ENCODE assay signal across 24 mouse cellular contexts in the genomic region with DNA sequence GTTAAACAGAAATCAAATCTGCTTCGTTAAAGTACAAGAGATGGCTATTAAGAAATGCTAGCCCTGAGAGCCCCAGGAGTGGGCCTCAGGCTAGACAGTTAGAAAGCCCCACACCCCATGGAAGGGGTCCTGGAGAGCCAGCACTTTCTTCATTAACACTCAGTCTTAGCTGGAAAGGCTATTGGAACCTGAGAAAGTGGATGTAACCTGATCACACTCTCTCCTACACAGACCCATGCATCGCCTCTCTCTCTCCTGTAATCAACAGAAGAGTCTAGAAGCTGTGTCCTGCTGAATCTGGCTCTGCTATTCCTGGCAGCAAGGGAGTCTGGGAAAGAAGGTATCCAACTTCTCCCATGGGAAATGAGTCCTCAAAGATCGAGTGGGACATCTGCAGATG.
"Had no signal": no experiment of that assay in that cellular context is flagged by ENCODE, and none has a peak within 500 bp of the region (broad histone marks: within the 10 kb centered on the region; RNA-seq: fewer than 3 reads in every experiment).

No protein-coding gene starts in this region.

- H3K4me3 ChIP-seq: left cerebral cortex, adult 2 months; limb, embryonic 15.5 days; liver, embryonic 15.5 days; lung, embryonic 15.5 days; megakaryocyte, embryonic 14.5 days; midbrain, embryonic 10.5 days; midbrain, embryonic 13.5 days; myocyte; neural tube, embryonic 13.5 days; stomach, embryonic 15.5 days had no signal

- H3K9ac ChIP-seq: limb, embryonic 15.5 days; liver, embryonic 15.5 days; lung, embryonic 15.5 days; midbrain, embryonic 13.5 days; neural tube, embryonic 13.5 days; stomach, embryonic 15.5 days had no signal

- H3K9me3 ChIP-seq: limb, embryonic 15.5 days; liver, embryonic 15.5 days; lung, embryonic 15.5 days; megakaryocyte, embryonic 14.5 days; midbrain, embryonic 10.5 days; midbrain, embryonic 13.5 days; neural tube, embryonic 13.5 days; stomach, embryonic 15.5 days had no signal

- H3K27ac ChIP-seq: left cerebral cortex, adult 2 months; limb, embryonic 15.5 days; liver, embryonic 15.5 days; midbrain, embryonic 10.5 days; midbrain, embryonic 13.5 days; neural tube, embryonic 13.5 days; stomach, embryonic 15.5 days had no signal

- DNase-seq: kidney, adult 18-20 months; kidney, postnatal 25 days; layer of hippocampus, postnatal 36 days; lung, adult 18-20 months; lung, postnatal 10 days; lung, postnatal 36 days; retina, postnatal 1 day; right cerebral cortex, postnatal 25 days; spleen, adult 18-20 months; thymus, postnatal 25 days had no signal

- H3K4me2 ChIP-seq: liver, embryonic 11.5 days; liver, embryonic 15.5 days; lung, embryonic 15.5 days; midbrain, embryonic 13.5 days; neural tube, embryonic 13.5 days; stomach, embryonic 15.5 days had no signal

- H3K27me3 ChIP-seq: limb, embryonic 15.5 days; lung, embryonic 15.5 days; midbrain, embryonic 13.5 days; neural tube, embryonic 13.5 days; stomach, embryonic 15.5 days had no signal

- H3K4me1 ChIP-seq: lung, embryonic 15.5 days; megakaryocyte, embryonic 14.5 days; midbrain, embryonic 13.5 days; neural tube, embryonic 13.5 days had no signal

- H3K36me3 ChIP-seq: limb, embryonic 15.5 days; liver, embryonic 15.5 days; lung, embryonic 15.5 days; midbrain, embryonic 10.5 days; midbrain, embryonic 13.5 days; neural tube, embryonic 13.5 days; stomach, embryonic 15.5 days had no signal

- ATAC-seq: inflammation-experienced regulatory T-cells, adult 6 months; intestine, embryonic 16.5 days; midbrain, embryonic 13.5 days; midbrain, embryonic 16.5 days had no signal
